Mouse (Mus musculus) heart, adult 9 months (tissue): ENCODE measurements at regions not wholly inside any gene's neighbourhood (a gene's known extent, or its start where the extent isn't known, plus 50 kb on each side); places are given as distances from the start of the nearest gene placed in this dataset.

ENCODE experiments used
- DNase-seq, 2 experiments: peaks; one replicate each; pipeline ENCODE4 v3.0.0; 2022; ENCODE audit warnings: low spot score in 2 of 2

- no peak for DNase-seq
These were observed 66.3 kb upstream of the Kif2a start for GRCm38 (mm10) chr13:107088198-107088597.

DNA sequence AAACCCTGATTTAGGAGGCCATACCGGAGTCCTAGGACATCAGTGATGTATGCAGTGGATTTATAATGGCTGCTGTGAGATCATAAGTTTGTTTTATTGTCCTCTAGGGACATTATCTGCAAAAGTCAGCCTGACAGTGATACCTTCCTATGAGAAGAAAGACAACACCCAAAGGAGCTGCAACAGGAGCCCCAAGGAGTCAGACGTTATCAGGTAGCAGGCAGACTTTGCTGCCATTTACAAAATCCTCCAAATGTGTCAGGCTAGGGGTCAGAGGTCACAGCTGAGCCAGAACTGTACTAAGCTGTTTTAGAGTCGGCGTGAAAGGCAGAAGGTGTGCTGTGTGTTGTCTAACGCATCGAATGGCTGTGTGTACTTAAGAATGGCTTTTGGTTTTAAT, 65.4 kb upstream of the Kif2a start:
- DNase-seq = no peak

DNA sequence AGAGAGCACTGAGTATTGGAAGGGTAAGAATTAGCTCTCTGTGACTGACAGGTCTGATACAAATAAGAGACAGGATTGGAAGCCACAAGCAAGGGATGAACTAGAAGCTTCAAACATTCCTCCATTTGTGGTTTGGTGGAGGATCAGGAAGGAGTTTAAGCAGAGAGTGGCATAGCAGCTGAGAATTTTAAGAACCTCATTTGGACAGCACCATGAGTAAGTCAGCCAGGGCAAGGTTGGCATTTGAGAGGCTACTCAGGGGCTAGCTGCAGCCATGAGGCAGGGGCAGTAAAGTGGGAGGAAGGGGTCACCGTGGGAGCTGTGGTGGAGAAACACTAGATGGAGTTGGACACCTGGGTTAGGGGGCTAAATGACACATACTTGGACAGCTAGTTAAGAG, 56.2 kb upstream of the Kif2a start:
- no peak for DNase-seq

- DNase-seq = peak in 1 of 2 experiments; percentile 24
These were observed 53.0 kb upstream of the Kif2a start for GRCm38 (mm10) chr13:107074917-107075316.

GRCm38 (mm10) chr13:107073039-107073620, 51.2 kb upstream of the Kif2a start:
- peak; percentile 12 to 15 for DNase-seq

GRCm38 (mm10) chr13:107072345-107073038, 50.6 kb upstream of the Kif2a start:
- DNase-seq = no peak
